Mouse (Mus musculus): ENCODE data around the gene Lima1. TPM values are rescaled to one million over a fixed set of nuclear protein-coding genes. Genes with fewer than 3 reads are reported as not detected.
A peak's percentile ranks its signal among the peaks of the same experiment; 100 is the strongest.

Lima1 gene
- polyA plus RNA-seq, 1 experiment from 2014 or later, result 29.5 TPM

- WGBS, result 80% methylated on average over 13 of the region's 13 CpGs
- no peaks in the 10 kb centered on the region for H3K27me3 ChIP-seq (ENCODE audit: insufficient read depth, poor library complexity, severe bottlenecking)
Observed at GRCm38 (mm10) chr15:99847207-99847881, 27.9 kb downstream of the Lima1 start.

GRCm38 (mm10) chr15:99846633-99847032 lies 28.6 kb downstream of the Lima1 start:
- Histone ChIP-seq H3K27me3 (ENCODE audit: insufficient read depth, poor library complexity, severe bottlenecking) (no peaks in the 10 kb centered on the region), H3K4me3 (no peak overlapping the region), H3K9me3 (no peaks in the 10 kb centered on the region), H3K27ac (no peak overlapping the region), H3K36me3 (peaks cover 3% of the 10 kb centered on the region; the same call in 1 of the 2 replicates), H3K4me1 (replicated peaks) (peaks cover 7% of the 10 kb centered on the region; the same call in 1 of the 2 replicates)
- DNase-seq (ENCODE audit: low spot score), result no peak
- WGBS, result 60% methylated on average over 6 of the region's 6 CpGs

More at GRCm38 (mm10) chr15:99847207-99847881, 27.9 kb downstream of the Lima1 start:
- Histone ChIP-seq H3K36me3 (no peaks in the 10 kb centered on the region), H3K27ac (no peak overlapping the region), H3K4me1 (replicated peaks) (peaks cover 7% of the 10 kb centered on the region; the same call in 1 of the 2 replicates), H3K4me3 (no peak overlapping the region), H3K9me3 (no peaks in the 10 kb centered on the region)
- no peak for DNase-seq (ENCODE audit: low spot score)

GRCm38 (mm10) chr15:99843856-99844255 lies 31.4 kb downstream of the Lima1 start:
- no peak overlapping the region for H3K4me3 ChIP-seq
- H3K27me3 ChIP-seq (ENCODE audit: insufficient read depth, poor library complexity, severe bottlenecking), result no peaks in the 10 kb centered on the region
- H3K36me3 ChIP-seq, result peaks cover 3% of the 10 kb centered on the region; the same call in 1 of the 2 replicates
- no peak overlapping the region for H3K27ac ChIP-seq
- no peak for DNase-seq (ENCODE audit: low spot score)
- H3K9me3 ChIP-seq, result no peaks in the 10 kb centered on the region
- WGBS, result 73% methylated on average over 3 of the region's 3 CpGs
- H3K4me1 ChIP-seq (replicated peaks), result peaks cover 12% of the 10 kb centered on the region; the same call in 1 of the 2 replicates

- WGBS, result 86% methylated on average over 2 of the region's 2 CpGs
- Histone ChIP-seq H3K27ac (no peak overlapping the region), H3K27me3 (ENCODE audit: insufficient read depth, poor library complexity, severe bottlenecking) (no peaks in the 10 kb centered on the region), H3K36me3 (peaks cover 3% of the 10 kb centered on the region; the same call in 1 of the 2 replicates), H3K4me1 (replicated peaks) (0 out of 2 replicates have a peak, but pooled peaks cover 13% of the 10 kb centered on the region), H3K4me3 (no peak overlapping the region), H3K9me3 (no peaks in the 10 kb centered on the region)
- no peak for DNase-seq (ENCODE audit: low spot score)
Observed at GRCm38 (mm10) chr15:99839910-99840309, 35.3 kb downstream of the Lima1 start.

- H3K27ac ChIP-seq, result no peak overlapping the region
- H3K9me3 ChIP-seq, result no peaks in the 10 kb centered on the region
- WGBS, result 82% methylated on average over 13 of the region's 13 CpGs
- no peak overlapping the region for H3K4me3 ChIP-seq
- 0 out of 2 replicates have a peak, but pooled peaks cover 15% of the 10 kb centered on the region for H3K4me1 ChIP-seq (replicated peaks)
- H3K27me3 ChIP-seq (ENCODE audit: insufficient read depth, poor library complexity, severe bottlenecking), result no peaks in the 10 kb centered on the region
- H3K36me3 ChIP-seq, result peaks cover 3% of the 10 kb centered on the region; the same call in 1 of the 2 replicates
- no peak for DNase-seq (ENCODE audit: low spot score)
Observed at GRCm38 (mm10) chr15:99839165-99839840, 36.0 kb downstream of the Lima1 start.

GRCm38 (mm10) chr15:99837561-99837960 lies 37.7 kb downstream of the Lima1 start:
- 74% methylated on average over 7 of the region's 7 CpGs for WGBS
- H3K4me3 ChIP-seq, result no peak overlapping the region
- H3K36me3 ChIP-seq, result peaks cover 3% of the 10 kb centered on the region; the same call in 1 of the 2 replicates
- no peak overlapping the region for H3K27ac ChIP-seq
- no peak for DNase-seq (ENCODE audit: low spot score)
- H3K9me3 ChIP-seq, result no peaks in the 10 kb centered on the region
- 0 out of 2 replicates have a peak, but pooled peaks cover 16% of the 10 kb centered on the region for H3K4me1 ChIP-seq (replicated peaks)
- H3K27me3 ChIP-seq (ENCODE audit: insufficient read depth, poor library complexity, severe bottlenecking), result no peaks in the 10 kb centered on the region

- DNase-seq (ENCODE audit: low spot score), result no peak
- Histone ChIP-seq H3K4me1 (replicated peaks) (0 out of 2 replicates have a peak, but pooled peaks cover 16% of the 10 kb centered on the region), H3K4me3 (no peak overlapping the region), H3K36me3 (no peaks in the 10 kb centered on the region), H3K9me3 (no peaks in the 10 kb centered on the region), H3K27me3 (ENCODE audit: insufficient read depth, poor library complexity, severe bottlenecking) (no peaks in the 10 kb centered on the region), H3K27ac (no peak overlapping the region)
- WGBS, result 70% methylated on average over 9 of the region's 9 CpGs
Observed at GRCm38 (mm10) chr15:99835191-99835590, 40.1 kb downstream of the Lima1 start.

- Histone ChIP-seq H3K36me3 (no peaks in the 10 kb centered on the region), H3K4me3 (no peak overlapping the region), H3K9me3 (no peaks in the 10 kb centered on the region), H3K4me1 (replicated peaks) (0 out of 2 replicates have a peak, but pooled peaks cover 16% of the 10 kb centered on the region), H3K27me3 (ENCODE audit: insufficient read depth, poor library complexity, severe bottlenecking) (no peaks in the 10 kb centered on the region), H3K27ac (no peak overlapping the region)
- DNase-seq (ENCODE audit: low spot score), result no peak
- WGBS, result 87% methylated on average over 3 of the region's 3 CpGs
Observed at GRCm38 (mm10) chr15:99834681-99835080, 40.6 kb downstream of the Lima1 start.

GRCm38 (mm10) chr15:99833648-99834454 lies 41.4 kb downstream of the Lima1 start:
- H3K27me3 ChIP-seq (ENCODE audit: insufficient read depth, poor library complexity, severe bottlenecking), result no peaks in the 10 kb centered on the region
- 89% methylated on average over 5 of the region's 5 CpGs for WGBS
- no peak overlapping the region for H3K4me3 ChIP-seq
- no peak for DNase-seq (ENCODE audit: low spot score)
- H3K27ac ChIP-seq, result no peak overlapping the region
- H3K9me3 ChIP-seq, result no peaks in the 10 kb centered on the region
- H3K4me1 ChIP-seq (replicated peaks), result 0 out of 2 replicates have a peak, but pooled peaks cover 11% of the 10 kb centered on the region
- no peaks in the 10 kb centered on the region for H3K36me3 ChIP-seq

- no peak for DNase-seq (ENCODE audit: low spot score)
- WGBS, result 71% methylated on average over 5 of the region's 5 CpGs
- Histone ChIP-seq H3K27ac (0 out of 2 replicates have a peak overlapping the region, but pooled peaks have one; percentile 23), H3K4me3 (no peak overlapping the region), H3K36me3 (no peaks in the 10 kb centered on the region), H3K9me3 (no peaks in the 10 kb centered on the region), H3K27me3 (ENCODE audit: insufficient read depth, poor library complexity, severe bottlenecking) (no peaks in the 10 kb centered on the region), H3K4me1 (replicated peaks) (0 out of 2 replicates have a peak, but pooled peaks cover 10% of the 10 kb centered on the region)
Observed at GRCm38 (mm10) chr15:99831535-99831934, 43.7 kb downstream of the Lima1 start.

GRCm38 (mm10) chr15:99828061-99828460 lies 47.2 kb downstream of the Lima1 start:
- no peak for DNase-seq (ENCODE audit: low spot score)
- Histone ChIP-seq H3K36me3 (no peaks in the 10 kb centered on the region), H3K27me3 (ENCODE audit: insufficient read depth, poor library complexity, severe bottlenecking) (no peaks in the 10 kb centered on the region), H3K27ac (no peak overlapping the region), H3K9me3 (no peaks in the 10 kb centered on the region), H3K4me1 (replicated peaks) (0 out of 2 replicates have a peak, but pooled peaks cover 6% of the 10 kb centered on the region), H3K4me3 (no peak overlapping the region)
- WGBS, result 91% methylated on average over 2 of the region's 2 CpGs

- no peaks in the 10 kb centered on the region for H3K36me3 ChIP-seq
- WGBS, result 61% methylated on average over 8 of the region's 8 CpGs
- no peak overlapping the region for H3K27ac ChIP-seq
- DNase-seq (ENCODE audit: low spot score), result no peak
- no peak overlapping the region for H3K4me3 ChIP-seq
- 0 out of 2 replicates have a peak, but pooled peaks cover 6% of the 10 kb centered on the region for H3K4me1 ChIP-seq (replicated peaks)
- no peaks in the 10 kb centered on the region for H3K9me3 ChIP-seq
- no peaks in the 10 kb centered on the region for H3K27me3 ChIP-seq (ENCODE audit: insufficient read depth, poor library complexity, severe bottlenecking)
Observed at GRCm38 (mm10) chr15:99826210-99826888, 48.9 kb downstream of the Lima1 start.

Measured in hindbrain, embryonic 10.5 days (tissue).